Mouse (Mus musculus): ENCODE measurements at regions not wholly inside any gene's neighbourhood (a gene's known extent, or its start where the extent isn't known, plus 50 kb on each side); places are given as distances from the start of the nearest gene placed in this dataset.

DNA sequence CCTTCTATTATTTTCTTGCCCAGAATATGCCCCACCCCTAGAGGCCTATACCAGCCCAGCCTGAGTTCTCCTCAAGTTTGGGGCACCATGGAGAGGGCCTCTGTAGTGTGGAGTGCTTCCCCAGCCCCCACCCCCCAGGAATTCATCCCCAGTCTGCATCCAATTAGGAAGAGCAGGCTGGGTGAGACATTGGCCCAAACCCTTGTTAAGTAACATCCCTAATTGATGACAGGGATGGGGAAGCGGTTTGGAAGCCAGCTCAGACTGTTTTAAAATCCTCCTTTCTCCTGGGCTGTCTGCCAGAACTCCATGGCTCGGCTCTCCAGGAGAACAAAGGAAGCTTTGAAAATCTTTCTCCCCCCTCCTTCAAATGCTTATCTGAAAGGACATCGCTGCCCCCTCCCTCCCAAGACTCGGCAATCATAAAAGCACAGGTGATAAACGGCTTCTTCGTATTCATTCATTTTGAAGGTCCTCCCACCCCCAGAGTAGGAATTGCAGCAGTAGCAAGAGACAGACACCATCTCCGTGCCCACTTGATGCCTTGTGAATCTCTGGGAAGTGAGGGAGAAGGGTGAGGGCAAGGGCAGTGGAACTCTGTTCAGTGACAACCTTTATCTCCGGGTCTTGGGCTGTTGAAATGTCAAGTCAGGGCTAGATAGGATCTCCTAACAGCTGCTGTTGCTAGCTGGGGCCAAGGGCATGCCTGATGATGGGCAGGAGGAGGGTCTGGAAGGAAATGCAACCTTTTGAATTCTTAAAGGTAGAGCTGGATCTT lies 280.3 kb upstream of the 4931429L15Rik start:
- H3K27me3 ChIP-seq = no peaks in the 10 kb centered on the region
- 0 out of 2 replicates have a peak overlapping the region, but pooled peaks have one; percentile 3 for H3K27ac ChIP-seq
- no peak overlapping the region for H3K4me2 ChIP-seq
- 0 out of 2 replicates have a peak, but pooled peaks cover 2% of the 10 kb centered on the region for H3K9me3 ChIP-seq (replicated peaks)
- WGBS = 41% methylated on average over 8 of the region's 8 CpGs
- no peak overlapping the region for H3K4me3 ChIP-seq (replicated peaks)
- no peak overlapping the region for H3K9ac ChIP-seq
- ATAC-seq (replicated peaks; ENCODE audit: low FRiP score) = no peak
- H3K4me1 ChIP-seq = peaks cover 6% of the 10 kb centered on the region; the same call in 1 of the 2 replicates
- H3K36me3 ChIP-seq = no peaks in the 10 kb centered on the region

DNA sequence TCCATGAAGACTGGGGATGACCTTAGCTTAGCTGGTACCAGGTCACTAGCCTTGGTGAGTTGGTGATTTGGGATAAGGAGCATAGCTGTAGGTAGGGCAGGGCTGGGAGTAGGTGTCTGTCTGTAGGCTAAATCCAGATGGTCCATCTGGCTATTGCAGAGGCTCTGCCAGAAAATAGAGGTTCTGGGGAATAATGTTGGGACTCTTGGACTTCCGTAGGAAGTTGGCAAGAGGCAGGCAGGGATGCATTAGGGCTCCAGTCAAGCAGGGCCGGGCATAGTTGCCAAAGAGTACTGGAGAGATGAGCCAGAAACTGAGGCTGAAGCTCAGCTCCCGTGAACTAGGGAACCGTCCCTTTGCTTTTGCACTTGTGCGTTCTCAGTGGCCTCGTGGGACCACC lies 278.7 kb upstream of the 4931429L15Rik start:
- no peak overlapping the region for H3K4me3 ChIP-seq (replicated peaks)
- peaks cover 6% of the 10 kb centered on the region; the same call in 1 of the 2 replicates for H3K4me1 ChIP-seq
- H3K4me2 ChIP-seq = no peak overlapping the region
- 91% methylated on average over 6 of the region's 6 CpGs for WGBS
- 0 out of 2 replicates have a peak, but pooled peaks cover 2% of the 10 kb centered on the region for H3K9me3 ChIP-seq (replicated peaks)
- H3K9ac ChIP-seq = no peak overlapping the region
- ATAC-seq (replicated peaks; ENCODE audit: low FRiP score) = no peak
- H3K36me3 ChIP-seq = no peaks in the 10 kb centered on the region
- H3K27ac ChIP-seq = no peak overlapping the region
- H3K27me3 ChIP-seq = no peaks in the 10 kb centered on the region

DNA sequence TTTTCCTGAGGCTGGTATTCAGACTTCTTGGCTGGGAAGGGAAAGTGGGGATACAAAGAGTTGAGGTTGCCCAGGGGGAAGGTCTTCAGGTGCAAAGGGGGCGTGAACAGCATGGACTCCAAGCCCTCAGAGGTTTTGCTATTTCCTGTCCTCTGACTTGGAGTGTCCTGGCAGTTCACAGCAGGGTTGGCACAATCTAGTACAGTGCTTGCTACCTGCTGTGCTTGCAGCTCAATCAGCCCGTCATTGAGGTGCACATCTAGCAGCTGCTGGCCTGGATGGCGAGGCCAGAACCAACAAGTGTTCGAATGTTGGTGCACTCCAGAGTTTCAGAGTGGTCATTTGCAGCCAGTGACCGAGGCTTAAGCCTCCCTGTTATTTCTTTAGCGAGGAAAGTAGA lies 273.7 kb upstream of the 4931429L15Rik start:
- no peak overlapping the region for H3K27ac ChIP-seq
- H3K4me3 ChIP-seq (replicated peaks) = no peak overlapping the region
- H3K4me1 ChIP-seq = no peaks in the 10 kb centered on the region
- H3K4me2 ChIP-seq = no peak overlapping the region
- H3K27me3 ChIP-seq = no peaks in the 10 kb centered on the region
- ATAC-seq (replicated peaks; ENCODE audit: low FRiP score) = no peak
- no peak overlapping the region for H3K9ac ChIP-seq
- 81% methylated on average over 6 of the region's 6 CpGs for WGBS
- 0 out of 2 replicates have a peak, but pooled peaks cover 2% of the 10 kb centered on the region for H3K9me3 ChIP-seq (replicated peaks)
- no peaks in the 10 kb centered on the region for H3K36me3 ChIP-seq

DNA sequence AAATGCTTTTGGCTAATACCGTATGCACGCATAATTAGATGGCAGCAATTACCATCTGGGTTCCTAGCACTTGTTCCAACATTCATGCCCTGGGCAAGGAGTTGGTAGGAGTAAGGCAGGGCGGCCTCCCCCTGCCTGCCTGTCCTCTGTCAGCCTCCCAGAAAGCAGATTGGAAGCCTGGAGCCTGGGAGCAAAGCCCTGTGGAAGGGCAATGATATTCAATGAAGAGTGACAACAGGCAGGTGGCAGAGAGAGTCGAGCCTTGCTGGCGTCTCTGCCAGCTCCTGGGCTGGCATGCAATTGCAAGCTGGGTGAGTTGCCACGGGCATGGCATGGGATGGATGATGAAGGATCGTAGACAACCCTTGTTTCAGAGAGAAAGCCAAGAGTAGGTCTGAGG lies 273.1 kb upstream of the 4931429L15Rik start:
- no peaks in the 10 kb centered on the region for H3K27me3 ChIP-seq
- no peak for ATAC-seq (replicated peaks; ENCODE audit: low FRiP score)
- no peak overlapping the region for H3K9ac ChIP-seq
- H3K4me2 ChIP-seq = no peak overlapping the region
- WGBS = 86% methylated on average over 7 of the region's 7 CpGs
- no peaks in the 10 kb centered on the region for H3K4me1 ChIP-seq
- H3K4me3 ChIP-seq (replicated peaks) = no peak overlapping the region
- H3K9me3 ChIP-seq (replicated peaks) = 0 out of 2 replicates have a peak, but pooled peaks cover 2% of the 10 kb centered on the region
- no peaks in the 10 kb centered on the region for H3K36me3 ChIP-seq
- no peak overlapping the region for H3K27ac ChIP-seq

DNA sequence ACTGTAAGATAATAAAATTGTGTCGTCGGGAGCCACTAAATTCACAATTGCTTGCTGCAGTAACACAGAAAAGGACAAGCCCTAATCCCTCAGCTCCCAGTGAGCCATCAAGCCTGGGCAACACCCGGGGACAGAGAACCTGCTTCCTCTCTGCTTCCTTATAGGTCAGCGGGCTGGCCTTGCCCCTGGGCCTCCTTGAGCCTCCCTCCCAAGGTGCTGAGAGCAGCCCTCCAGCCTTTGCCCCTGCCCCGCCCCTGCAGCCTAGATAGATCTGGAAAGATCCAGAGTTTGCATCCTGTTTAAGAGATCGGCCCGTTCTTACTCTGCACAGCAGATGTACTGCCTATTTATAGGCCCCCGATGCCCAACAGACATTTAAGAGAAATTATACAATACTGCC lies 267.0 kb upstream of the 4931429L15Rik start:
- H3K9ac ChIP-seq = no peak overlapping the region
- no peak overlapping the region for H3K4me2 ChIP-seq
- no peaks in the 10 kb centered on the region for H3K36me3 ChIP-seq
- no peaks in the 10 kb centered on the region for H3K27me3 ChIP-seq
- H3K9me3 ChIP-seq (replicated peaks) = no peaks in the 10 kb centered on the region
- no peaks in the 10 kb centered on the region for H3K4me1 ChIP-seq
- 72% methylated on average over 8 of the region's 8 CpGs for WGBS
- H3K4me3 ChIP-seq (replicated peaks) = no peak overlapping the region
- no peak for ATAC-seq (replicated peaks; ENCODE audit: low FRiP score)
- H3K27ac ChIP-seq = no peak overlapping the region

DNA sequence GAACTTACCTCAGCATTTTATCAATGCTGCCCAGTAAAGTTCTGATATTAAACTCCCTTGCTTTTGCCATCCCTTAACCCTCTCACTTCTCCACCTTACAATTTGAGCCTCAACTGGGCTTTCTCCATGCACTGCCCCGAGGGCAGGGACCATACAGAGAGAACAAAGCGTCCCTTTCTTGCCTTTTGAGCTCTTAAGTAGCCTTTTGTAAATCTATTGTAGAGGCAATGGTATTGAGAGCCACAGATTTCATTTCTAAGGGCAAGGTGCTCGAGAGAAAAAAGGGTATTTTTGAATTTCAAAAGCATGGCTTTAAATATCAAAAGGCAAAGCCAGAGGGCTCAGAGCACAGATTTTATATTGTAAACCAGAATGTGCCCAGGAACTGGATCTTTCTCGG lies 262.1 kb upstream of the 4931429L15Rik start:
- Histone ChIP-seq H3K9me3 (replicated peaks) (peaks cover 4% of the 10 kb centered on the region), H3K4me1 (no peaks in the 10 kb centered on the region), H3K36me3 (no peaks in the 10 kb centered on the region), H3K27ac (no peak overlapping the region), H3K9ac (no peak overlapping the region), H3K4me3 (replicated peaks) (no peak overlapping the region), H3K27me3 (no peaks in the 10 kb centered on the region), H3K4me2 (no peak overlapping the region)
- no peak for ATAC-seq (replicated peaks; ENCODE audit: low FRiP score)
- WGBS = 32% methylated on average over 4 of the region's 4 CpGs

DNA sequence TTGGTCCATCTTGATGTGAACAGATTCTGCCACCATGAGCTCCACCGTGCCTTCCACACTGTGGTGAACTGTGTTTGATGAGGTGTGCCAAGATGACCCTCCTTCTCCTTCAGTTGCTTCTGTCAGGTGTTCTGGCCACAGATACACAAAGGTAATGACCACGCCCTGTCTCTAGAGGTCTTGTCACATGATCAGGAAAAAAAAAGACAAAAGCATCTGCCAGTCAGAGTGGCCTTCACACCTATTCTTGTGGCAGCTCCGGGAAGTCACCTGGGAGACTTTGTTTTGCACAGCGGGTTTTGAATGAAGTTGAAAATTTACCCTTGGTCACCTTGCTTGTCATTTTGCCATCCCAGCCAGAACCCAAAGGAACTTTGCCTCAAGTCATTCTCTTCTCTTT lies 242.5 kb upstream of the 4931429L15Rik start:
- Histone ChIP-seq H3K9me3 (replicated peaks) (no peaks in the 10 kb centered on the region), H3K27ac (no peak overlapping the region), H3K4me1 (no peaks in the 10 kb centered on the region), H3K4me2 (no peak overlapping the region), H3K4me3 (replicated peaks) (no peak overlapping the region), H3K9ac (no peak overlapping the region), H3K27me3 (no peaks in the 10 kb centered on the region), H3K36me3 (no peaks in the 10 kb centered on the region)
- no peak for ATAC-seq (replicated peaks; ENCODE audit: low FRiP score)
- WGBS = 86% methylated on average over 4 of the region's 4 CpGs

DNA sequence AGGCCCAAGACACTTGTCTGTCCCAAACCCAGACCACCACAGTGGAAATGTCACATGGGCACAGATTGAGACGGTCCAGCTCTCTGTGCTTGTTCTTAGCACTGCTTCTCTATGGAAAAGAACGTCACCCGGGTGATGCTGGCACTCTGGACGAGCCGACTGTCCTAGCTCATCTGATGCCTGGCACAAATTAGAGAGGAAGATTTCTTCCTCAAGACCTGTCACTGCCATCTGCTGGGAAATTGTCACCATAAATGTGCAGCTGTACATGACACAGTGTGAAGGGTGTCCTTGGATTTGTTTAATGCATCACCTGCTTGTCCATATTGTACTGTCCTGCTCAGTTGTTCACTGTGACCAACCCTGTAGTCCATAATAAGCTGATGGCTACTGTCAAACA lies 238.7 kb upstream of the 4931429L15Rik start:
- Histone ChIP-seq H3K4me3 (replicated peaks) (no peak overlapping the region), H3K9ac (no peak overlapping the region), H3K27ac (no peak overlapping the region), H3K4me1 (no peaks in the 10 kb centered on the region), H3K36me3 (no peaks in the 10 kb centered on the region), H3K4me2 (no peak overlapping the region), H3K9me3 (replicated peaks) (no peaks in the 10 kb centered on the region; the same call in 1 of the 2 replicates), H3K27me3 (no peaks in the 10 kb centered on the region)
- WGBS = 94% methylated on average over 5 of the region's 5 CpGs
- no peak for ATAC-seq (replicated peaks; ENCODE audit: low FRiP score)

DNA sequence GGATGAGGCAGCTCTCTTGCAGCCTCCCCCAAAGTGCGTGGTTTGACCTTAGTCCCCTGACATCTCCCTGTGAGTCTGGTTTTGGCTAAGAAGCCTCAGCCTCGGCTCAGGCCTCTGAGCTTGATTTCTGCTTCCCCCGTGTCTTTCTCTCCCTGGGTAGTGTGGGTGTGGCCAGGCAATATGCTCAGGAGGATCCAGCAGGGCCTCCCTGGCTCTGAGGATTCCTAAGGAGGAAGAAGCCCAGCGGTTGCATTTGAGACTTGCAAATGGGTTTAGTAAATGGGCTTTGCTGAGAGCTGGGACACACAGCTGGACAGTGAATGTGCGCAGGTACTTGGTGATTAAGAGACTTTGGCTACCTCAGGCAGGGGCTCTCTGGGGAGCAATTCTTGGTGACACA lies 238.0 kb upstream of the 4931429L15Rik start:
- no peaks in the 10 kb centered on the region; the same call in 1 of the 2 replicates for H3K9me3 ChIP-seq (replicated peaks)
- no peak overlapping the region for H3K4me3 ChIP-seq (replicated peaks)
- 32% methylated on average over 5 of the region's 5 CpGs for WGBS
- no peak overlapping the region for H3K27ac ChIP-seq
- H3K4me1 ChIP-seq = no peaks in the 10 kb centered on the region
- H3K27me3 ChIP-seq = no peaks in the 10 kb centered on the region
- no peaks in the 10 kb centered on the region for H3K36me3 ChIP-seq
- H3K4me2 ChIP-seq = no peak overlapping the region
- no peak for ATAC-seq (replicated peaks; ENCODE audit: low FRiP score)
- H3K9ac ChIP-seq = no peak overlapping the region

DNA sequence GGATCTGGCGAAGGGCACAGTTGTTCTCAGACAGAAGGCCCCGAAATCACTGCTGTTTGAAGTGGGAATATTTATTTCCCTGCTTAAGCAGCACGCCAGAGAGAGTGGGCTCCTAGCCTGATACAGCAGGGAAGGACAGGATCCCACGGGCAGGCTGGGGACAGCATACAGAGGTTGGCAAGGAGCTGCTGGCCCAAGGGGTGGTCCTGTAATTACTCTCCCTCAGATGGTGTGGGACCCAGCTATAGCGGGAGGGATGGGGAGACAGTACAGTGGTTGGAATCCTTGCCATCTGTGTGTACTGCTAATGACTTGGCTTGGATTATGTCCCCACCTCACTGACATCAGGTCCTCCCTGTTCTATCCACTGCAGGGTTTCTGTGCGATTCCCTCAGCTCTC lies 235.4 kb upstream of the 4931429L15Rik start:
- H3K4me3 ChIP-seq (replicated peaks) = no peak overlapping the region
- H3K27me3 ChIP-seq = no peaks in the 10 kb centered on the region
- H3K4me2 ChIP-seq = no peak overlapping the region
- H3K27ac ChIP-seq = no peak overlapping the region
- no peak overlapping the region for H3K9ac ChIP-seq
- no peaks in the 10 kb centered on the region for H3K4me1 ChIP-seq
- no peaks in the 10 kb centered on the region; the same call in 1 of the 2 replicates for H3K9me3 ChIP-seq (replicated peaks)
- no peaks in the 10 kb centered on the region for H3K36me3 ChIP-seq
- no peak for ATAC-seq (replicated peaks; ENCODE audit: low FRiP score)
- WGBS = 65% methylated on average over 6 of the region's 6 CpGs

DNA sequence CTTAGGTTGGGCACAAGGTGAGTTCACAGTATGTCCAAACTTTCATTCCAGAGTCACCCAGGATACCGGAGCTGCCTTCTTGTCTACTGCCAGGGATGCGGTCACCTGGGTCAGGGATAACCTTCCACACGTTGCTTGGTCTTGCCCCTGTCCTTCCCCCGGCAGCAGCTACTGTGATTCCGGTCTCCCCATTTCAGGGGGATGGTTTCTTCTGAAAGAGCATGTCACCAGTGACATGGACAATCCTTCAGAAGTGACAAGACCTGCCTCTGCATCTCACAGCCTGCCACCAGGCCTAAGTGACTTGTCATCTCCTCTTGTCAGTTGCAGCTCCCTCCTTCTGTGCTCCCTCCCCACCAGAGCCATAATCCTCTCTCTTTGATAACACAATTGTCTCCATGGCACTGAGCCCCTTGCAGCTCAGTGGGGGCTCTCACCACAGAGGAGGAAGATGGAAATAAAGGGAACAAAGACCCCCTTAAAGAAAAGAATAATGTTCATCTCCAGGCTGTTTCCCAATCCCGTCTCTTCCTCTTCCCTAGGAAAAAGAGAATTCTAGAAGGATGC lies 234.9 kb upstream of the 4931429L15Rik start:
- H3K27me3 ChIP-seq = no peaks in the 10 kb centered on the region
- no peak overlapping the region for H3K27ac ChIP-seq
- 83% methylated on average over 6 of the region's 6 CpGs for WGBS
- H3K4me3 ChIP-seq (replicated peaks) = no peak overlapping the region
- no peak for ATAC-seq (replicated peaks; ENCODE audit: low FRiP score)
- no peaks in the 10 kb centered on the region; the same call in 1 of the 2 replicates for H3K9me3 ChIP-seq (replicated peaks)
- no peak overlapping the region for H3K9ac ChIP-seq
- no peaks in the 10 kb centered on the region for H3K4me1 ChIP-seq
- no peaks in the 10 kb centered on the region for H3K36me3 ChIP-seq
- no peak overlapping the region for H3K4me2 ChIP-seq

DNA sequence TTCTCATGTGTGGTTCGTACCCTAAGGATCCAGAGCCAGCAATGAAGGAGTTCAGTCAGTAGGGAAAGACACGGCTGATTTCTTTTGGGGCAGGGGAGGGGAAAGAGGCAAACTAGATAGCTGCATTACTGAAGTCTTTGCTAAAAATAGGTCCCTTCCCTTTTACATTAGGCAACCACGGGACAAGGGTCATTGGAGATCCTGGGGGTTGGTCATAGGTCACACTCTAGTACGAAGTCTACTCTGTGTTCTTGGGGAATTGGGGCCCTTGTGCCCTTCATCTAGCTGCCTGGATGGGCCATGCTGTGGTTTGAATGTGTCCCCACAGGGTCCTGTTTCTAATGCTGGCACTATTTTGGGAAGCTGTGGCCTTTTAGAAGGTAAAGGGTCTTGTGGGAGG lies 229.6 kb upstream of the 4931429L15Rik start:
- Histone ChIP-seq H3K4me1 (no peaks in the 10 kb centered on the region), H3K9ac (no peak overlapping the region), H3K27me3 (no peaks in the 10 kb centered on the region), H3K4me3 (replicated peaks) (no peak overlapping the region), H3K9me3 (replicated peaks) (no peaks in the 10 kb centered on the region), H3K36me3 (no peaks in the 10 kb centered on the region), H3K27ac (no peak overlapping the region), H3K4me2 (no peak overlapping the region)
- no peak for ATAC-seq (replicated peaks; ENCODE audit: low FRiP score)
- WGBS = 45% methylated on average over 4 of the region's 4 CpGs

Measured in kidney, embryonic 15.5 days (tissue).